Mouse (Mus musculus): ENCODE results near the gene Hspa1a. TPM values are rescaled to one million over a fixed set of nuclear protein-coding genes. Genes with fewer than 3 reads are reported as not detected.
"Not testable (repeated sequence)": the region's sequence is repeated elsewhere in the genome, so short reads cannot be mapped to it uniquely, and the experiment has no call there.

Hspa1a gene
- total RNA-seq, 2 experiments from 2014 or later, result 10.8 to 29.2 TPM

DNA sequence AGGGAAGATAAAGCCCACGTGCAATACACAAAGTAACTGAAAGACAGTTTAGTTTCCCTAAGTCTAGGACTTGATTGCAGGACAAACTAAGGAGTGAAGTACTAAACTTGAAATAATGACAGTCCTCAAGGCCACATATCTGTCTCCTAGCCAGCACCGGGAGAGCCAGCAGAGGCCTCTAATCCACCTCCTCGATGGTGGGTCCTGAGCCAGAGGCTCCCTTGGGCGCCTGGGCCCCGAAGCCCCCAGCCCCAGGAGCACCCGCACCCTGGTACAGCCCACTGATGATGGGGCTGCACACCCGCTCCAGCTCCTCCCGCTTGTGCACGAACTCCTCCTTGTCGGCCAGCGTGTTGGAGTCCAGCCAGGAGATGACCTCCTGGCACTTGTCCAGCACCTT lies 2.1 kb downstream of the Hspa1a start, which contains the start of gene Gm20481:
TSS of gene Gm20481 (plus strand) at position 91 of the 400 bp plus-strand sequence.
- not testable (repeated sequence) for ATAC-seq (ENCODE audit: poor library complexity, severe bottlenecking)

GRCm38 (mm10) chr17:34965627-34966026 lies 6.3 kb downstream of the Hspa1a start:
- ATAC-seq (ENCODE audit: poor library complexity, severe bottlenecking), result no peak

DNA sequence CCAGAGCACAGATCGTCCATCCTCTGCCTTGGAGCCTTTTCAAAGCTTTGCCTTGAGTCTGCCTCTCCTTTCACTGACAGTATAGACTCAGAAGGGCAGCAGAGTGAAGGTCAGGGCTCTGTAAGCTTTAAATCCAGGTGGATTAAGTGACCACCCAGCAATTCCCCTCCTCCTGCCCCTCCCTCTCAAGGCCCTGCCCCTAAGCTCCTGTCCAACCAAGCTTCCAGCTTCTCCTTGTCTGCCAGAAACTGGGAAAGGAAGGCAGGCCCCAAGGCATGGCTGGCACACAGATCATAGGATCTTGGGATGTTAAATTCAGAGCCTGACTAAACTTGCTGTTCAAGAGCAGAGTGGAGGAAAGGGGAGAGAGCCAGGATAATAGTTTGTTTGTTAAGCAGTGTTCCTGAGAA lies 7.3 kb downstream of the Hspa1a start:
- ATAC-seq (ENCODE audit: poor library complexity, severe bottlenecking), result no peak

DNA sequence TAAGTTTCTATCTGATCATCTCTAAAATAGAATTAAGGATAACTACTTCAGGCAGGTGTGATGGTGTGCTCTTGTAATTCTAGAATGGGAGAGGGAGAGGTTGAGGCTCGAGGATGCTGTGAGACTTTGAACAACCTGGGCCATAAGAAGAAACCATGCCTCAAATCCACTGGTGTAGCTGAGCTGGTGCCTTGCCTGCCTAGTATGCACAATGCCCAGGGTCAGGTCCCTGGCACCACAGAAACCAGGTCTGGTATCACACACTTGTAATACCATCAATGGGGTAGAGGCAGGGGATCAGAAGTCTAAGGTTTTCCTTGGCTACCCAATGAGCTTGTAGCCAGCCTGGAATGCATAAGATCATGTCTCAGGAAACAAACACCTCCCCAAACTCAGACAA lies 9.1 kb downstream of the Hspa1a start:
- no peak for ATAC-seq (ENCODE audit: poor library complexity, severe bottlenecking)

DNA sequence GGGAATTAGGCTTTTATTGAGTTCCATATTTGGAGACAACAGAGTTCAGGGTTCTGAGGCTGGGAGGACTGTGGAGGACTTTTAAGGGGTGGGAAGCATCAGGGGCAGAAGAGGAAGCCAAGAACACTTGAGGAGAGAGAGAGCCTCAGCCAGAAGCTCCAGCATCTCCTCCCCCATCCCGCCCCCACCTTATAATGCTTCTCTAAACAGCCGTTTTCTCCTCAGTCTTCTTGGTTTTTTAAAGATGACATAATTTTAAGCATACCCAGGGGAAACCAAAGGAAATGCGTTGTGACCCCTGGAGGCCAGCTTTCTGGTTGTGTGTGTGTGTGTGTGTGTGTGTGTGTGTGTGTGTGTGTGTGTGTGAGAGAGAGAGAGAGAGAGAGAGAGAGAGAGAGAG lies 9.8 kb downstream of the Hspa1a start:
- ATAC-seq (ENCODE audit: poor library complexity, severe bottlenecking), result no peak

DNA sequence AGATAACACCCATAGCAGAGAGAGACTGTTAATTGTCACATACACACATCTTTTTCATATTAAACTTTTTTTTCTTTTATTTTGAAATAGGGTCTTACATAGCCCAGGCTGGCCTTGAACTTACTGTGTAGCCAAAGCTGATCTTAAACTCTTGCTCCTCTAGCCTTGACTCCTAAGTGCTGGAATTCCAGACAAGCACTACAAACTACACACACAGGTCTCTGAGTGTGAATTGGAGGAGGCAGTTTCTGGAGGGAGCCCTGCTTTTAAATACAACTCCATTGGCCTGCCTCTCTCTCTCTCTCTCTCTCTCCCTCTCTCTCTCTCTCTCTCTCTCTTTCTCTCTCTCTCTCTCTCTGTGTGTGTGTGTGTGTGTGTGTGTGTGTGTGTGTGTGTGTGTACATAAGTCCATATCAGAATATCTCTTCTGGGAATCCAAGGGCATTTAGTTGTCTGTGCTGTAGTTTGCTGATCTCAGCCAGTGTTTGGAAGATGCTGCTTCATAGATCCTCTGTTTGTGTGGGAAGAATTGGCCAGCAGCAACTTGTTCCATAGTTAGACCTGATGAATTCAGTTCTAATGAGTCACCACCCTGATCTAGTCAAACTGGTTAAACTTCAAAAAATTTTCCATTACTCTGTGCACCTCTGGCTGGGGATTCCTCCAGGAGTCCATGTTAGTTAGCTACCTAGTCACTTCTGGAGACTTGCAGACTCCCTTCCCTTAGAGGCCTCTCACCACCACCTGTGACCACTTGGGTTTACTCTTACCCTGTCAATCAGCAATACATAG lies 11.1 kb downstream of the Hspa1a start:
- no peak for ATAC-seq (ENCODE audit: poor library complexity, severe bottlenecking)

DNA sequence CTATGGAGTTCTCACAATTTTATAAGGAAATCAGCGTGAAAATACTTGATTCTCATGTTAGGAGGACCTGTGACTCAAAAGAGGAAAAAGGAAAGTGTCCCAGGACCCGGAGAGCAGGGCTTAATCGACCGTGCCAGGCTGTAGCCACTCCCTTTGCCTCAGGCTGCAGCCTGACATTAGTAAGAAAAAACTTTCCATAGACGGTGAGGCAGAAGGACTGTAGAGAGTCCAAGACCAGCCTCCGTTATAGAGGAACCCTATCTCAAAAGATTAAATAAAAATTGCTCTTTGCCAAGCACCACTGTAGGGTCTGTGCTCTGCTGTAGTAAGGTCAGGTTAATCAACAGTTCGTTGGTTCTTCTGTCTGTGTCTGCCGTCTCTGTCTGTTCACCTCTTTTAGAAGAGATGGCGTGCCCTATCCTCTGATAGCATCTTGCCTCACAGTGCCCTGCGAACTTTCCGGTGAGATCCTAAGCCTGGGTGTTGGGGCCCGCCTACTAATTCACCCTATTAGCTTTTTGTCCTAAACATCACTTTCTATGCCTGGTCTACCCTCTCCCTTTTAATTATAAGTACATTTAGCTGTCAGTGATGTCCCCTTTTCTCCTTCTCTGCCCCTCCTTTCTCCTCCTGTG lies 12.0 kb downstream of the Hspa1a start:
- ATAC-seq (ENCODE audit: poor library complexity, severe bottlenecking), result no peak

GRCm38 (mm10) chr17:34959130-34959778 lies 12.7 kb downstream of the Hspa1a start, which contains the start of gene Hspa1b:
TSS of gene Hspa1b (minus strand) at chr17:34959238.
- ATAC-seq (ENCODE audit: poor library complexity, severe bottlenecking), result peak; percentile 94

DNA sequence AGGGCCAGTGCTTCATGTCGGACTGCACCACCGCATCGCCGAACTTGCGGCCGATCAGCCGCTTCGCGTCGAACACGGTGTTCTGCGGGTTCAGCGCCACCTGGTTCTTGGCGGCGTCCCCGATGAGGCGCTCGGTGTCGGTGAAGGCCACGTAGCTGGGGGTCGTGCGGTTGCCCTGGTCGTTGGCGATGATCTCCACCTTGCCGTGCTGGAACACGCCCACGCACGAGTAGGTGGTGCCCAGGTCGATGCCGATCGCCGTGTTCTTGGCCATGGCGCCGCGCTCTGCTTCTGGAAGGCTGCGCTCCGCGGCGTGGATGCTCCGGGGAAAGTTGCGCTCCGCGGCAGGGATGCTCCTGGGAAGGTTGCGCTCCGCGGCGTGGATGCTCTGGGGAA lies 13.2 kb downstream of the Hspa1a start:
- not testable (repeated sequence) for ATAC-seq (ENCODE audit: poor library complexity, severe bottlenecking)

GRCm38 (mm10) chr17:34957966-34958365 lies 14.0 kb downstream of the Hspa1a start:
- ATAC-seq (ENCODE audit: poor library complexity, severe bottlenecking), result not testable (repeated sequence)

DNA sequence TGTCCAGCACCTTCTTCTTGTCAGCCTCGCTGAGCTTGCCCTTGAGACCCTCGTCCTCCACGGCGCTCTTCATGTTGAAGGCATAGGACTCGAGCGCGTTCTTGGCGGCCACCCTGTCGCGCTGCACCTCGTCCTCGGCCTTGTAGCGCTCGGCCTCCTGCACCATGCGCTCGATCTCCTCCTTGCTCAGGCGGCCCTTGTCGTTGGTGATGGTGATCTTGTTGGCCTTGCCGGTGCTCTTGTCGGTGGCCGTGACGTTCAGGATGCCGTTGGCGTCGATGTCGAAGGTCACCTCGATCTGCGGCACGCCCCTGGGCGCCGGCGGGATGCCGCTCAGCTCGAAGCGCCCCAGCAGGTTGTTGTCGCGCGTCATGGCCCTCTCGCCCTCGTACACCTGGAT lies 14.7 kb downstream of the Hspa1a start:
- not testable (repeated sequence) for ATAC-seq (ENCODE audit: poor library complexity, severe bottlenecking)

GRCm38 (mm10) chr17:34956340-34956739 lies 15.6 kb downstream of the Hspa1a start:
- no peak for ATAC-seq (ENCODE audit: poor library complexity, severe bottlenecking)

DNA sequence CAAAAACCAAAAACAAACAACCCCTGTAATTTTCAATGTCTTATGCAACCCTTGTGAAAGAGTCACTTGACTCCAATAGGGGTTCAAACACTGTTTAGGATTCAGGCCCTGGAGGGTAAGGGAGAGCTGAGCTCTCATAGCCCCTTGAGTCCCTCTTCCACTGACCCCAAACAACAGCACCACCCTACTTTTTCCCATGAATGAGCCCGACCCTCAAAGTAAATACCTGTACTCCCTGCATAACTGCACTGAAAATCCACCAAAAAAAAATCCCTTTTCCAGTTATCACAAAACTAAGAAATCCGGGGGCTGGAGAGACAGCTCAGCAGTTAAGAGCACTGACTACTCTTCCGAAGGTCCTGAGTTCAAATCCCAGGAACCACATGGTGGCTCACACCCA lies 16.1 kb downstream of the Hspa1a start:
- no peak for ATAC-seq (ENCODE audit: poor library complexity, severe bottlenecking)

GRCm38 (mm10) chr17:34954831-34955230 lies 17.1 kb downstream of the Hspa1a start:
- no peak for ATAC-seq (ENCODE audit: poor library complexity, severe bottlenecking)

DNA sequence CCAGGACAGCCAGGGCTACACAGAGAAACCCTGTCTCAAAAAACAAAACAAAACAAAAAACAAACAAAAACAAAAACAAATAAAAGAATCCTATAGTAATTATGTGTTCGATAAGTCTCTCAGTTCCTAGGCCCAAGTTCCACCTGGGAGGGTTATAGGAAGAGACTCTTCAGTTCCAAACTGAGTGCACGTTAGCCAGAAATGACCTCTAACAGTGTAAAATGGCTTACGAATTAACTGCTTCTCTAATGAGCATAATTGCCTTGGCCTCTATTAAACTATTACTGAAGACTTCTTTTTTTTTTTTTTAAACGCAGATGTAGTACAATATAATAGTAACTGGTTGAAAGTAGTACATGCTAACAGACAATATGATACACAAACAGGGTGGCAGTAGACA lies 18.1 kb downstream of the Hspa1a start:
- no peak for ATAC-seq (ENCODE audit: poor library complexity, severe bottlenecking)

- no peak for ATAC-seq (ENCODE audit: poor library complexity, severe bottlenecking)
These were observed 18.7 kb downstream of the Hspa1a start for GRCm38 (mm10) chr17:34953258-34953657.

GRCm38 (mm10) chr17:34952378-34953040 lies 19.4 kb downstream of the Hspa1a start:
- peak; percentile 89 for ATAC-seq (ENCODE audit: poor library complexity, severe bottlenecking)

GRCm38 (mm10) chr17:34951636-34952377 lies 20.1 kb downstream of the Hspa1a start:
- ATAC-seq (ENCODE audit: poor library complexity, severe bottlenecking), result peak; percentile 7; the same call in 1 of the 2 replicates

DNA sequence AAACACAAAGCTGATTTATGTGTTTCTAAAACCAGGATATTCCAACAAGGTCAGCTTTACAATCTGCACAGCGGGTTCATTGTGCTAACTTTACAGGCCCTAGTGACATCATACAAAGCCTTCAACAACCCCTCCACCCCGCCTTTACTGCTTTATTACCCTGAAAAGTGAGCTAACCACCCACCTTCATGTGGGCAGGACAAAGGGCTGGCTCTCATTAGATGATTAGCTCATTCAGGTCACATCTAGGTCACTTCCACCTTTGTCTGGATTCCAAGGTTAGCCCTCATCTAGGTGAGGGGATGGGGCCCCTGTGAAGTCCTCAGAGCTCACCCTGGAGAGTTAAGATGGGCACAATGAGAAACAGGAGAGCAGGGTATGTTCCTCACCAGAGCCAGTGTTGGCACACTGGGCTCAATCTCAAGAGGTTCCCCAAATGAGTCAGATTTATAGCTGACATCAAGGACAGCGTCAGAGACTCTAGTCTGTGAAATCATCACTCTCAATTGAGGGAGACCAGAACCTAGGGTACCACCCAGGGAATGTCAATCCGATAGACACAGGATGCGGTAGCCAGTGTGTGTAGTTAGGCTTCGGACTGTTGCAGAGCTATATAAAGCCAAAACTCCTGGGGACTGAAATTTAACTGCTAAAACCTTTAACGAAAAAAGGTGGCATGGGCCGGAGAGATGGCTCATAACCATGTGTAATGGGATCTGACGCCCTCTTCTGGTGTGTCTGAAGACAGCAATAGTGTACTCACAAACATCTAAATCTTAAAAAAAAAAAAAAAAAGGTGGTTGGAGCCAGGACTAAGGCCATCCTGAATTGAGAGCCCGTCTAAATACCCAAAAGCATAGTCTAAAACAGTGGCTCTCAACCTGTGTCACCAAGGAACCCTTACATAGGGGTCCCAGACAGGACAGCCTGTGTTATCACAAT lies 21.2 kb downstream of the Hspa1a start:
- ATAC-seq (ENCODE audit: poor library complexity, severe bottlenecking), result no peak
